Mouse (Mus musculus) neural tube, embryonic 15.5 days (tissue): ENCODE data around the gene Fbxo28. TPM values are rescaled to one million over a fixed set of nuclear protein-coding genes. Genes with fewer than 3 reads are reported as not detected.

Experiments used
- ATAC-seq: fragments of 200-750 bp; cut with Nextera tagmentation; 2 replicates; pipeline ENCODE4 v1.8.0; 2017; ENCODE audit warnings: mild to moderate bottlenecking, moderate TSS enrichment, moderate library complexity; ENCODE audit not compliant: low FRiP score
- H3K27ac ChIP-seq: fragments of 300-500 bp; sonication (generic); replicated peaks from 2 replicates; pipeline ENCODE4 v1.5.1; 2015; ENCODE audit warnings: mild to moderate bottlenecking, inconsistent platforms
- H3K27me3 ChIP-seq: fragments of 300-500 bp; sonication (generic); replicated peaks from 2 replicates; pipeline ENCODE4 v1.6.1; 2015; ENCODE audit warnings: inconsistent platforms
- H3K36me3 ChIP-seq: fragments of 300-500 bp; sonication (generic); 2 replicates; pipeline ENCODE4 v1.6.1; 2015; ENCODE audit warnings: inconsistent platforms
- H3K4me1 ChIP-seq: fragments of 300-500 bp; sonication (generic); 2 replicates; pipeline ENCODE4 v1.6.1; 2015; ENCODE audit warnings: inconsistent platforms
- H3K4me2 ChIP-seq: fragments of 300-500 bp; sonication (generic); 2 replicates; pipeline ENCODE4 v1.6.1; 2015; ENCODE audit warnings: inconsistent platforms, mild to moderate bottlenecking, moderate library complexity
- H3K4me3 ChIP-seq: fragments of 300-500 bp; sonication (generic); replicated peaks from 2 replicates; pipeline ENCODE4 v1.5.1; 2015; ENCODE audit warnings: mild to moderate bottlenecking, inconsistent platforms
- H3K9ac ChIP-seq: fragments of 300-500 bp; sonication (generic); replicated peaks from 2 replicates; pipeline ENCODE4 v1.6.1; 2015; ENCODE audit warnings: mild to moderate bottlenecking, inconsistent platforms
- H3K9me3 ChIP-seq: fragments of 300-500 bp; sonication (generic); replicated peaks from 2 replicates; pipeline ENCODE4 v1.6.1; 2016; ENCODE audit warnings: inconsistent platforms
- WGBS: fragments of 180-500 bp; shearing (Covaris S2); methylation state at CpG from one replicate; pipeline ENCODE4 v1.1.7; 2015; ENCODE audit warnings: mixed read lengths; 5-methylcytosine and 5-hydroxymethylcytosine counted together
- polyA plus RNA-seq: library from polyadenylated mRNA; unstranded; fragments of >200 nt; fragmentation: Nextera tagmentation; extraction: Ambion mirVana; gene quantifications from 2 replicates; pipeline ENCODE4 v1.2.1, GENCODE M21; 2015

The Fbxo28 gene
- polyA plus RNA-seq, 1 experiment from 2014 or later: 23.6 TPM

- Histone ChIP-seq H3K4me1 (no peaks in the 10 kb centered on the region), H3K4me3 (no peak overlapping the region), H3K9ac (no peak overlapping the region), H3K9me3 (no peaks in the 10 kb centered on the region), H3K27ac (no peak overlapping the region), H3K36me3 (no peaks in the 10 kb centered on the region), H3K27me3 (no peaks in the 10 kb centered on the region), H3K4me2 (no peak overlapping the region)
- no peak for ATAC-seq
- 94% methylated on average over 11 of the region's 11 CpGs for WGBS
These were observed 75.4 kb downstream of the Fbxo28 start for GRCm38 (mm10) chr1:182266028-182266525.

Other genes starting within 250 kb of the Fbxo28 start
- 132 and 140 TPM in 2 replicates for gene Srp9, start 216.9 kb downstream of the Fbxo28 start, polyA plus RNA-seq
- gene Vmn1r1, start 177.1 kb downstream of the Fbxo28 start, polyA plus RNA-seq: not detected in 2 replicates
- 101 and 108 TPM in 2 replicates for gene Degs1, start 58.8 kb downstream of the Fbxo28 start, polyA plus RNA-seq
- gene Trp53bp2, start 67.5 kb upstream of the Fbxo28 start, polyA plus RNA-seq: 14.6 and 17.4 TPM in 2 replicates
- 95.3 and 98.9 TPM in 2 replicates for gene Capn2, start 176.0 kb upstream of the Fbxo28 start, polyA plus RNA-seq
- 0.08 and 0.28 TPM in 2 replicates for gene Capn8, start 223.4 kb upstream of the Fbxo28 start, polyA plus RNA-seq